Mouse (Mus musculus): ENCODE results near the gene Trp53tg5. TPM values are rescaled to one million over a fixed set of nuclear protein-coding genes. Genes with fewer than 3 reads are reported as not detected.

The Trp53tg5 gene
- polyA plus RNA-seq, 1 experiment from 2014 or later: not detected

- Histone ChIP-seq H3K4me3 (0 out of 2 replicates have a peak overlapping the region, but pooled peaks have one; percentile 76), H3K27me3 (replicated peaks; ENCODE audit: low read depth, poor library complexity, severe bottlenecking) (peaks cover 75% of the 10 kb centered on the region), H3K4me1 (peaks cover 20% of the 10 kb centered on the region), H3K36me3 (replicated peaks) (peaks cover 6% of the 10 kb centered on the region; the same call in 1 of the 2 replicates), H3K9me3 (no peaks in the 10 kb centered on the region), H3K27ac (replicated peaks) (no peak overlapping the region)
- no peak for DNase-seq (ENCODE audit: low spot score)
- 67% methylated on average over 9 of the region's 9 CpGs for WGBS
Measured at GRCm38 (mm10) chr2:164487812-164488211, 14.3 kb upstream of the Trp53tg5 start.

- Histone ChIP-seq H3K36me3 (replicated peaks) (peaks cover 6% of the 10 kb centered on the region; the same call in 1 of the 2 replicates), H3K27me3 (replicated peaks; ENCODE audit: low read depth, poor library complexity, severe bottlenecking) (peaks cover 77% of the 10 kb centered on the region), H3K9me3 (no peaks in the 10 kb centered on the region), H3K27ac (replicated peaks) (peak overlapping the region; percentile 75), H3K4me3 (peak overlapping the region; percentile 76), H3K4me1 (peaks cover 20% of the 10 kb centered on the region)
- DNase-seq (ENCODE audit: low spot score): no peak
- WGBS: 12% methylated on average over 11 of the region's 11 CpGs
Measured at GRCm38 (mm10) chr2:164487115-164487527, 13.6 kb upstream of the Trp53tg5 start.

- peak; percentile 59 for DNase-seq (ENCODE audit: low spot score)
- peaks cover 77% of the 10 kb centered on the region for H3K27me3 ChIP-seq (replicated peaks; ENCODE audit: low read depth, poor library complexity, severe bottlenecking)
- peaks cover 6% of the 10 kb centered on the region; the same call in 1 of the 2 replicates for H3K36me3 ChIP-seq (replicated peaks)
- under 1% methylated on average over 90 of the region's 90 CpGs for WGBS
- no peaks in the 10 kb centered on the region for H3K9me3 ChIP-seq
- H3K4me3 ChIP-seq: peak overlapping the region; percentile 76
- H3K27ac ChIP-seq (replicated peaks): peak overlapping the region; percentile 75
- H3K4me1 ChIP-seq: peaks cover 20% of the 10 kb centered on the region
Measured at GRCm38 (mm10) chr2:164486258-164487114, 13.0 kb upstream of the Trp53tg5 start.

- 2% methylated on average over 26 of the region's 26 CpGs for WGBS
- Histone ChIP-seq H3K4me3 (peak within 1 kb of the TSS; percentile 76), H3K9me3 (no peaks in the 10 kb centered on the region), H3K27ac (replicated peaks) (peak within 1 kb of the TSS; percentile 75), H3K27me3 (replicated peaks; ENCODE audit: low read depth, poor library complexity, severe bottlenecking) (peaks cover 77% of the 10 kb centered on the region), H3K36me3 (replicated peaks) (peaks cover 6% of the 10 kb centered on the region; the same call in 1 of the 2 replicates), H3K4me1 (peaks cover 20% of the 10 kb centered on the region)
- DNase-seq (ENCODE audit: low spot score): peak; percentile 17
Measured at GRCm38 (mm10) chr2:164485681-164486257, 12.2 kb upstream of the Trp53tg5 start, which contains the start of gene Dbndd2. Gene Dbndd2 (plus strand): TSS chr2:164486106.

GRCm38 (mm10) chr2:164470254-164470653, 3.3 kb downstream of the Trp53tg5 start:
- no peaks in the 10 kb centered on the region for H3K4me1 ChIP-seq
- H3K27me3 ChIP-seq (replicated peaks; ENCODE audit: low read depth, poor library complexity, severe bottlenecking): no peaks in the 10 kb centered on the region
- DNase-seq (ENCODE audit: low spot score): peak; percentile 67
- peaks cover 39% of the 10 kb centered on the region for H3K36me3 ChIP-seq (replicated peaks)
- H3K4me3 ChIP-seq: no peak overlapping the region
- H3K9me3 ChIP-seq: no peaks in the 10 kb centered on the region
- WGBS: 26% methylated on average over 10 of the region's 10 CpGs
- H3K27ac ChIP-seq (replicated peaks): no peak overlapping the region

GRCm38 (mm10) chr2:164466787-164467186, 6.7 kb downstream of the Trp53tg5 start:
- H3K27ac ChIP-seq (replicated peaks): no peak overlapping the region
- H3K4me1 ChIP-seq: peaks cover 5% of the 10 kb centered on the region
- peaks cover 50% of the 10 kb centered on the region for H3K36me3 ChIP-seq (replicated peaks)
- no peak for DNase-seq (ENCODE audit: low spot score)
- no peaks in the 10 kb centered on the region for H3K27me3 ChIP-seq (replicated peaks; ENCODE audit: low read depth, poor library complexity, severe bottlenecking)
- H3K9me3 ChIP-seq: no peaks in the 10 kb centered on the region
- 85% methylated on average over 5 of the region's 5 CpGs for WGBS
- no peak overlapping the region for H3K4me3 ChIP-seq

- Histone ChIP-seq H3K4me1 (peaks cover 8% of the 10 kb centered on the region), H3K9me3 (no peaks in the 10 kb centered on the region), H3K27ac (replicated peaks) (no peak overlapping the region), H3K36me3 (replicated peaks) (peaks cover 50% of the 10 kb centered on the region), H3K27me3 (replicated peaks; ENCODE audit: low read depth, poor library complexity, severe bottlenecking) (no peaks in the 10 kb centered on the region), H3K4me3 (no peak overlapping the region)
- DNase-seq (ENCODE audit: low spot score): no peak
Measured at GRCm38 (mm10) chr2:164465161-164465560, 8.4 kb downstream of the Trp53tg5 start.

- Histone ChIP-seq H3K4me3 (peak within 1 kb of the TSS; percentile 93), H3K27ac (replicated peaks) (peak within 1 kb of the TSS; percentile 92), H3K9me3 (no peaks in the 10 kb centered on the region), H3K36me3 (replicated peaks) (peaks cover 33% of the 10 kb centered on the region), H3K4me1 (peaks cover 22% of the 10 kb centered on the region), H3K27me3 (replicated peaks; ENCODE audit: low read depth, poor library complexity, severe bottlenecking) (no peaks in the 10 kb centered on the region)
- WGBS: under 1% methylated on average over 79 of the region's 79 CpGs
- DNase-seq (ENCODE audit: low spot score): peak; percentile 97
Measured at GRCm38 (mm10) chr2:164460745-164461551, 12.6 kb downstream of the Trp53tg5 start, which contains the start of gene Gm20458. Gene Gm20458 (plus strand): TSS chr2:164460967.

GRCm38 (mm10) chr2:164458535-164458934, 15.0 kb downstream of the Trp53tg5 start:
- Histone ChIP-seq H3K9me3 (no peaks in the 10 kb centered on the region), H3K27me3 (replicated peaks; ENCODE audit: low read depth, poor library complexity, severe bottlenecking) (no peaks in the 10 kb centered on the region), H3K36me3 (replicated peaks) (peaks cover 9% of the 10 kb centered on the region), H3K4me1 (peaks cover 29% of the 10 kb centered on the region), H3K27ac (replicated peaks) (no peak overlapping the region), H3K4me3 (no peak overlapping the region)
- WGBS: 90% methylated on average over 8 of the region's 8 CpGs
- DNase-seq (ENCODE audit: low spot score): no peak

- Histone ChIP-seq H3K27me3 (replicated peaks; ENCODE audit: low read depth, poor library complexity, severe bottlenecking) (no peaks in the 10 kb centered on the region), H3K9me3 (no peaks in the 10 kb centered on the region), H3K4me1 (peaks cover 30% of the 10 kb centered on the region), H3K36me3 (replicated peaks) (peaks cover 3% of the 10 kb centered on the region), H3K27ac (replicated peaks) (peak overlapping the region; percentile 65), H3K4me3 (no peak overlapping the region)
- no peak for DNase-seq (ENCODE audit: low spot score)
- WGBS: 73% methylated on average over 7 of the region's 7 CpGs
Measured at GRCm38 (mm10) chr2:164457942-164458341, 15.6 kb downstream of the Trp53tg5 start.

GRCm38 (mm10) chr2:164456864-164457300, 16.6 kb downstream of the Trp53tg5 start, which contains the start of gene Sys1:
Gene Sys1 (plus strand): TSS chr2:164456964.
- Histone ChIP-seq H3K27ac (replicated peaks) (peak within 1 kb of the TSS; percentile 65), H3K27me3 (replicated peaks; ENCODE audit: low read depth, poor library complexity, severe bottlenecking) (no peaks in the 10 kb centered on the region), H3K4me1 (peaks cover 37% of the 10 kb centered on the region), H3K36me3 (replicated peaks) (no peaks in the 10 kb centered on the region), H3K9me3 (no peaks in the 10 kb centered on the region), H3K4me3 (peak within 1 kb of the TSS; percentile 33; the same call in 1 of the 2 replicates)
- 2% methylated on average over 7 of the region's 7 CpGs for WGBS
- peak; percentile 26 for DNase-seq (ENCODE audit: low spot score)

- H3K36me3 ChIP-seq (replicated peaks): no peaks in the 10 kb centered on the region
- H3K4me3 ChIP-seq: peak overlapping the region; percentile 33; the same call in 1 of the 2 replicates
- DNase-seq (ENCODE audit: low spot score): no peak
- no peaks in the 10 kb centered on the region for H3K27me3 ChIP-seq (replicated peaks; ENCODE audit: low read depth, poor library complexity, severe bottlenecking)
- no peaks in the 10 kb centered on the region for H3K9me3 ChIP-seq
- peaks cover 38% of the 10 kb centered on the region for H3K4me1 ChIP-seq
- WGBS: 68% methylated on average over 1 of the region's 1 CpGs
- peak overlapping the region; percentile 65; the same call in 1 of the 2 replicates for H3K27ac ChIP-seq (replicated peaks)
Measured at GRCm38 (mm10) chr2:164456413-164456812, 17.1 kb downstream of the Trp53tg5 start.
